Mouse (Mus musculus): ENCODE measurements at regions not wholly inside any gene's neighbourhood (a gene's known extent, or its start where the extent isn't known, plus 50 kb on each side); places are given as distances from the start of the nearest gene placed in this dataset.
"Not testable (repeated sequence)": the region's sequence is repeated elsewhere in the genome, so short reads cannot be mapped to it uniquely, and the experiment has no call there.

DNA sequence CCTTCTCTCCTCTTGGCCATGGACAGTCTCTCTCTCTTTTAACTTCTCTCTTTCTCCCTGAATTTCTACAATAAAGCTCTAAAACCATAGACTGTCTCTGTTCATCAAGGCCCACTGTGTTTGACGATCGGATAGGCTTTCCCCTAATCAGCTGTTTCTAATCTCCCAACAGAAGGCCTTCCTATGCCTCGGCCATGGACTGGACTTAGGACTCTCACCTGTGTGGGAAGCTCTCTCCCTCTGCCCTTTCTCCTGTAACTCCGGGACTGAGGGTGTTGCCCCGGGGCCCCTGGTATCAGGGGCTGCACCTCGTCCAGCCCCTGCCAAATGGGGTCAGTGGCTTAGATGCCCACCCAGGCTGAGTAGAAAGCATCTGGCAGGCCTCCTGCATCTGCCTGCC is 713.0 kb downstream of the Rapgef2 start:
- no peak for DNase-seq (ENCODE audit: low spot score in 2 of 2)

DNA sequence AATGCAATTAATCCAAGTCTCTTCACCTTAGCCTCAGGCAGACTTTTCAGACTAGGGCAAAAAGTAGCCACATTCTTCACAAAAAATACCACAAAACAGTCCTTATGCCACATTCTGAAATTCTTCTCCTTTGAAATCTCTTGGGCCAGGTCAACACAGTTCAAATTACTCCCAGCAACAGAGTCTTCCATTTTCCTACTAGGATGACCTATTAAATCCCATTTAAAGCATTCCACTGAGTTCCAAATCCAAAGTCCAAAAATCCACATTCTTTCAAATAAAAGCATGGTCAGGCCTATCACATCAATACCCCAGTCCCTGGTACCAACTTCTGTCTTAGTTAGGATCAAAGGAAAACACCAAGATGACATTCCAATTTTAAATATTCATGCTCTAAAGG is 721.4 kb downstream of the Rapgef2 start:
- not testable (repeated sequence) for DNase-seq (ENCODE audit: low spot score in 2 of 2)

All from right cerebral cortex, adult 2 months (tissue).